Mouse (Mus musculus): ENCODE measurements around the gene Ercc1.
A peak's percentile ranks its signal among the peaks of the same experiment; 100 is the strongest.

Gene Ercc1

GRCm38 (mm10) chr7:19363881-19364280 lies 19.3 kb downstream of the Ercc1 start:
- DNase-seq (ENCODE audit: low read depth in 1 of 2, low spot score in 2 of 2) = peak in 1 of 2 experiments; percentile 53

- no peak for DNase-seq (ENCODE audit: low read depth in 1 of 2, low spot score in 2 of 2)
Observed at GRCm38 (mm10) chr7:19365376-19365775, 20.8 kb downstream of the Ercc1 start.

GRCm38 (mm10) chr7:19368380-19368779 lies 23.8 kb downstream of the Ercc1 start:
- DNase-seq (ENCODE audit: low read depth in 1 of 2, low spot score in 2 of 2) = no peak

GRCm38 (mm10) chr7:19369823-19370425 lies 25.3 kb downstream of the Ercc1 start:
- DNase-seq (ENCODE audit: low read depth in 1 of 2, low spot score in 2 of 2) = peak in 1 of 2 experiments; percentile 36

GRCm38 (mm10) chr7:19373367-19373766 lies 28.8 kb downstream of the Ercc1 start:
- DNase-seq (ENCODE audit: low read depth in 1 of 2, low spot score in 2 of 2) = no peak

GRCm38 (mm10) chr7:19375368-19375767 lies 30.8 kb downstream of the Ercc1 start:
- no peak for DNase-seq (ENCODE audit: low read depth in 1 of 2, low spot score in 2 of 2)

GRCm38 (mm10) chr7:19376019-19376418 lies 31.4 kb downstream of the Ercc1 start:
- no peak for DNase-seq (ENCODE audit: low read depth in 1 of 2, low spot score in 2 of 2)

GRCm38 (mm10) chr7:19378049-19378448 lies 33.5 kb downstream of the Ercc1 start:
- no peak for DNase-seq (ENCODE audit: low read depth in 1 of 2, low spot score in 2 of 2)

GRCm38 (mm10) chr7:19381377-19382165 lies 37.0 kb downstream of the Ercc1 start, which contains the start of gene Ercc2:
Gene Ercc2 (plus strand): TSS chr7:19382010.
- peak; percentile 94 to 97 for DNase-seq (ENCODE audit: low read depth in 1 of 2, low spot score in 2 of 2)

GRCm38 (mm10) chr7:19382166-19382541 lies 37.6 kb downstream of the Ercc1 start:
- no peak for DNase-seq (ENCODE audit: low read depth in 1 of 2, low spot score in 2 of 2)

- no peak for DNase-seq (ENCODE audit: low read depth in 1 of 2, low spot score in 2 of 2)
Observed at GRCm38 (mm10) chr7:19383708-19384107, 39.1 kb downstream of the Ercc1 start.

GRCm38 (mm10) chr7:19388699-19389413 lies 44.3 kb downstream of the Ercc1 start:
- DNase-seq (ENCODE audit: low read depth in 1 of 2, low spot score in 2 of 2) = no peak

- DNase-seq (ENCODE audit: low read depth in 1 of 2, low spot score in 2 of 2) = no peak
Observed at GRCm38 (mm10) chr7:19394484-19394883, 49.9 kb downstream of the Ercc1 start.

- no peak for DNase-seq (ENCODE audit: low read depth in 1 of 2, low spot score in 2 of 2)
Observed at GRCm38 (mm10) chr7:19399496-19400280, 55.1 kb downstream of the Ercc1 start.

GRCm38 (mm10) chr7:19400946-19401345 lies 56.4 kb downstream of the Ercc1 start:
- DNase-seq (ENCODE audit: low read depth in 1 of 2, low spot score in 2 of 2) = no peak

- no peak for DNase-seq (ENCODE audit: low read depth in 1 of 2, low spot score in 2 of 2)
Observed at GRCm38 (mm10) chr7:19402535-19403112, 58.0 kb downstream of the Ercc1 start.

GRCm38 (mm10) chr7:19403731-19404296 lies 59.2 kb downstream of the Ercc1 start, which contains the start of gene Klc3:
Gene Klc3 (minus strand): TSS chr7:19404104.
- no peak for DNase-seq (ENCODE audit: low read depth in 1 of 2, low spot score in 2 of 2)

GRCm38 (mm10) chr7:19404476-19404875 lies 59.9 kb downstream of the Ercc1 start, which contains the start of gene Ckm:
Gene Ckm (plus strand): TSS chr7:19404776.
- DNase-seq (ENCODE audit: low read depth in 1 of 2, low spot score in 2 of 2) = no peak

GRCm38 (mm10) chr7:19405417-19405816 lies 60.8 kb downstream of the Ercc1 start:
- peak; percentile 60 to 77 for DNase-seq (ENCODE audit: low read depth in 1 of 2, low spot score in 2 of 2)

Data from monocyte, adult 2 months (primary cell).